Mouse (Mus musculus) cerebellum, adult 2 months (tissue): ENCODE results near the gene Cep57l1. TPM values are rescaled to one million over a fixed set of nuclear protein-coding genes. Genes with fewer than 3 reads are reported as not detected.

ENCODE experiments used
- DNase-seq, 2 experiments: peaks; one replicate each; pipeline ENCODE4 v3.0.0; 2021
- H3K27ac ChIP-seq: fragments of 200-500 bp; 2 replicates; pipeline ENCODE4 v1.5.1; 2012; ENCODE audit warnings: low read length, control low read depth, inconsistent platforms; ENCODE audit not compliant: insufficient read depth
- H3K27me3 ChIP-seq: fragments of 200-500 bp; 2 replicates; pipeline ENCODE4 v1.6.1; 2012; ENCODE audit warnings: inconsistent platforms, mild to moderate bottlenecking, low read length, moderate library complexity; ENCODE audit not compliant: control insufficient read depth, insufficient read depth
- H3K4me1 ChIP-seq: fragments of 200-500 bp; 2 replicates; pipeline ENCODE4 v1.6.1; 2011; ENCODE audit warnings: low read length; ENCODE audit not compliant: control insufficient read depth, insufficient read depth
- H3K4me3 ChIP-seq: fragments of 200-500 bp; replicated peaks from 2 replicates; pipeline ENCODE3; 2011; ENCODE audit warnings: mild to moderate bottlenecking, low read depth, low read length, control low read depth; ENCODE audit not compliant: insufficient read depth
- CTCF ChIP-seq: fragments of 200-500 bp; IDR thresholded peaks from 2 replicates; pipeline ENCODE4 v1.5.1; 2011; ENCODE audit warnings: low read depth, mild to moderate bottlenecking, control low read depth, low read length, moderate library complexity, borderline replicate concordance; ENCODE audit not compliant: insufficient read depth
- POLR2A ChIP-seq: fragments of 200-500 bp; IDR thresholded peaks from 2 replicates; pipeline ENCODE4 v1.6.1; 2011; ENCODE audit warnings: low read length, control low read depth, borderline replicate concordance; ENCODE audit not compliant: insufficient read depth
- WGBS: fragments of 180-500 bp; shearing (Covaris S2); methylation state at CpG from one replicate; pipeline ENCODE4 v1.1.7; 2018; 5-methylcytosine and 5-hydroxymethylcytosine counted together
- polyA plus RNA-seq: library from polyadenylated mRNA; depleted of rRNA; stranded (reverse); fragments of >200 nt; gene quantifications from 2 replicates; pipeline ENCODE4 v1.2.3, GENCODE M21; 2012

Cep57l1 gene
- polyA plus RNA-seq, 1 experiment: 5.3 TPM

- Histone ChIP-seq H3K27me3 (no peaks in the 10 kb centered on the region), H3K4me3 (no peak overlapping the region), H3K27ac (no peak overlapping the region), H3K4me1 (no peaks in the 10 kb centered on the region)
- no peak for DNase-seq
- 91% methylated on average over 4 of the region's 4 CpGs for WGBS
- TF ChIP-seq POLR2A: no peak
- TF ChIP-seq CTCF: no peak
Measured at GRCm38 (mm10) chr10:41731932-41732331, 77.7 kb downstream of the Cep57l1 start.

DNA sequence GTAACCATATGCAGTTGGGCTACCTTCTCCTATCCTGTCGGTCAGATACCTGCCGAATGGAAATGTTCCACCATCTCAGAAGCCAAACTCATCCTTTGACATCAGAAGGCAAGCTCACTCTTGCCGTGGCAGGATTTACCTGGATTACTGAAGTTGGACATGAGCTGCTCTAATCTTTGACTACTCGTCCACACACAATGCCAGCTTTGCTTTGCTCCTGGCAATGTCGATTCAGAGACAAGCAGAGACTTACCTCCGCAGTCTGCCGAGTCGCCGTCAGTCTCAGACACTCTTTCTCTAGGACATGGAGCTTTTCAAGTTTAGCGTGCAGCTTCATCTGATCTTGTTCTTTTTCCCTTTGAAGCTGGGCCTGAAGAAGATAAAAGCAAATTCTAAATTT lies 78.9 kb downstream of the Cep57l1 start:
- Histone ChIP-seq H3K4me3 (no peak overlapping the region), H3K27ac (no peak overlapping the region), H3K4me1 (no peaks in the 10 kb centered on the region), H3K27me3 (no peaks in the 10 kb centered on the region)
- TF ChIP-seq CTCF: no peak
- TF ChIP-seq POLR2A: no peak
- 94% methylated on average over 10 of the region's 10 CpGs for WGBS
- DNase-seq: no peak

- 60% methylated on average over 9 of the region's 9 CpGs for WGBS
- H3K27me3 ChIP-seq: no peaks in the 10 kb centered on the region
- DNase-seq: no peak
- no peak overlapping the region for H3K27ac ChIP-seq
- H3K4me1 ChIP-seq: no peaks in the 10 kb centered on the region
- no peak overlapping the region for H3K4me3 ChIP-seq
- TF ChIP-seq CTCF: no peak
- no peak for TF ChIP-seq POLR2A
Measured at GRCm38 (mm10) chr10:41726215-41726614, 83.5 kb downstream of the Cep57l1 start.

DNA sequence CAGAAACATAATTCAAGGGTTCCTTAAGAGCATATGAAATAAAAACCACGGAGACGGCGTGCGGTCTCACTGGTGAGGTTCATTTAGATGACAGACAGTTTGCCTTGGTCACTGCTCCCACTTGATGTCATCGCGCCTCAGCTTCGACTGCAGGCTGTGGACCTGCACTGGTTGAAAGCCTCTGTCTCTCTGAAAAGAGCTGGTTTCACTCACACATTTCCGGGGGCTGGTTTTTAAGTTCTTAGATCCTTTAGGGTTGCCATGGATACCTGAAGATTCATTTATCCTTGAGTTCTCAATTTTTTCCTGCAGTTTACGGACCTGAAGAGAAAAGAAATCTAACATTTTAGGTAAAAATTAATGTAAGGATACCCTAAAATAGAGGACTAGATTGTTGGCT lies 90.1 kb downstream of the Cep57l1 start:
- WGBS: 72% methylated on average over 9 of the region's 9 CpGs
- H3K27me3 ChIP-seq: no peaks in the 10 kb centered on the region
- no peaks in the 10 kb centered on the region for H3K4me1 ChIP-seq
- no peak overlapping the region for H3K27ac ChIP-seq
- H3K4me3 ChIP-seq: no peak overlapping the region
- DNase-seq: no peak
- TF ChIP-seq POLR2A: no peak
- TF ChIP-seq CTCF: no peak

GRCm38 (mm10) chr10:41716029-41716897 lies 93.4 kb downstream of the Cep57l1 start, which contains the start of gene Ccdc162:
TSS of gene Ccdc162 (minus strand) at chr10:41716634.
- 16% methylated on average over 15 of the region's 15 CpGs for WGBS
- H3K4me3 ChIP-seq: peak within 1 kb of the TSS; percentile 19

DNA sequence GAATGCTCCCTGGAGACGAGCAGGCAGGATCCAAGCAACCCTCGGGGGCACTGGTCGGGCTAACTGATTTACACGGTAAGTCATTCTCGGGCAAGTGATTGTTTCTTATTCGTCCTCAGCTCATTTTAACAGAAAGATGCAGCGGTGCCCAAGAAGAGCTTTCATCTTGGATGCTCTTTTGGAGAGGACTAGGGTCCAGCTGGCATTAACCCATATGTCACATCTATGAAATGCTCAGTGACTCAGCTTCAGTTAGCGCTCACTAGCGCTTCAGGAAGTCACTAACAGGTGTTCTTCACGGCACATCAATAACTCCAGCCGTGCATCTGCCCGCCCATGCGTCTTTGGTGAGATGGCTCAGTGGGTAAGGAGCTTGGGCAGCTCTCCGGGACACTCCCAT lies 94.1 kb downstream of the Cep57l1 start:
- DNase-seq: no peak
- Histone ChIP-seq H3K27me3 (no peaks in the 10 kb centered on the region), H3K4me1 (no peaks in the 10 kb centered on the region), H3K27ac (no peak overlapping the region), H3K4me3 (peak overlapping the region; percentile 19)
- TF ChIP-seq POLR2A (no peak), CTCF (no peak)
- 14% methylated on average over 14 of the region's 14 CpGs for WGBS

More at GRCm38 (mm10) chr10:41716029-41716897, 93.4 kb downstream of the Cep57l1 start, which contains the start of gene Ccdc162:
- H3K27ac ChIP-seq: no peak within 1 kb of the TSS
- DNase-seq: no peak
- no peak for TF ChIP-seq CTCF
- TF ChIP-seq POLR2A: no peak
- H3K4me1 ChIP-seq: no peaks in the 10 kb centered on the region
- H3K27me3 ChIP-seq: no peaks in the 10 kb centered on the region

GRCm38 (mm10) chr10:41711467-41711866 lies 98.2 kb downstream of the Cep57l1 start:
- DNase-seq: no peak
- TF ChIP-seq POLR2A (no peak), CTCF (no peak)
- 45% methylated on average over 7 of the region's 7 CpGs for WGBS
- H3K27ac ChIP-seq: no peak overlapping the region
- H3K4me1 ChIP-seq: no peaks in the 10 kb centered on the region
- no peaks in the 10 kb centered on the region for H3K27me3 ChIP-seq
- no peak overlapping the region for H3K4me3 ChIP-seq

- TF ChIP-seq POLR2A (no peak), CTCF (no peak)
- H3K4me3 ChIP-seq: no peak overlapping the region
- no peaks in the 10 kb centered on the region for H3K4me1 ChIP-seq
- WGBS: 64% methylated on average over 8 of the region's 8 CpGs
- DNase-seq: no peak
- no peaks in the 10 kb centered on the region for H3K27me3 ChIP-seq
- H3K27ac ChIP-seq: no peak overlapping the region
Measured at GRCm38 (mm10) chr10:41710773-41711172, 98.9 kb downstream of the Cep57l1 start.
